Mouse (Mus musculus) G1E (cell line): ENCODE data around the gene Wdfy2.

Experiments used
- CTCF ChIP-seq: IDR thresholded peaks from 2 replicates; pipeline ENCODE4 v1.5.1; 2012; ENCODE audit warnings: low read depth, low read length, inconsistent platforms, mixed read lengths
- GATA1 ChIP-seq: IDR thresholded peaks from 2 replicates; pipeline ENCODE4 v1.6.1; 2012; ENCODE audit warnings: borderline replicate concordance, low read length, inconsistent platforms, mixed read lengths
- GATA2 ChIP-seq: IDR thresholded peaks from 2 replicates; pipeline ENCODE4 v1.6.1; 2012; ENCODE audit warnings: low read depth, low read length, inconsistent platforms, borderline replicate concordance
- POLR2AphosphoS5 ChIP-seq: IDR thresholded peaks from 2 replicates; pipeline ENCODE4 v1.6.1; 2012; ENCODE audit warnings: low read depth, low read length, inconsistent platforms; ENCODE audit not compliant: insufficient replicate concordance
- TAL1 ChIP-seq: conservative IDR thresholded peaks from 2 replicates; pipeline ENCODE4 v1.6.1; 2012; ENCODE audit warnings: low read depth, low read length, inconsistent platforms, mixed read lengths

DNA sequence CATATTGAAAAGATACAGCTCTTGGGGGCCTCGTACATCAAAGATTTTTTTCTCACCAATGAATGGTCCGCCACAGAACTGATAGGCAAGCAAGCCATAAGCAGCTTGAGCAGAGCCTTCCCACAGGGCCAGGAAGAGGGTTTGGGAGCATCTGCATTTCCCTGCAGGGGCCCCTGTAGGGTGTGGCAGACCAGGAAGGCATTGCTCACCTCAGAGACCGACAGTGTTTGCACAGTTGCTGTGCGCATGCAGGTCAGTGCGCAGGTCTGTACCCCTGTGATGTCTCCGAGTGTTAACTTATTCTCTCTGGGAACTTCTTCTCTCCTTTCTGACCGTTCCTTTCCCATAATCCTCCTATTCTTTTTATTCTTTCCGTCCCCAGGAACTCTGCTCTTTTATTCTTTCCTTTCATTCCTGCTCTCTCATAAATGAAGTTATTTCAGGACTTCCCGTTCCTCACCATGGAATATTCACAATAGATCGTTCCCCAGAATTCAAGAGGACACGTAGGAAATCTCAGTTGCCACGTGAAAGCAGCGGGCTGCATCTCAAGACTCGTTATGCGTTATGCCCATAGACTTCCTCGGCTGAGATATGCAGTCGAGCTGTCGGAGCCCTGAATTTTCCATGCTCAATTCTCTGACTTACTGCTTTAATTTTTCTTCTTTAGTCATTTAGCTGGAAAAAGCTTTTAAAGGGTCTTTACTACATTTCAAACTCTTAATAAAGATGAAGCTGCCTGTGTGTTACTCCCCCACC, 17.8 kb downstream of the Wdfy2 start:
- TF ChIP-seq CTCF, result no peak
- no peak for TF ChIP-seq GATA1
- TF ChIP-seq TAL1, result no peak
- TF ChIP-seq GATA2, result no peak
- no peak for TF ChIP-seq POLR2AphosphoS5
